ENCODE assay signal across 16 mouse cellular contexts in the genomic region with DNA sequence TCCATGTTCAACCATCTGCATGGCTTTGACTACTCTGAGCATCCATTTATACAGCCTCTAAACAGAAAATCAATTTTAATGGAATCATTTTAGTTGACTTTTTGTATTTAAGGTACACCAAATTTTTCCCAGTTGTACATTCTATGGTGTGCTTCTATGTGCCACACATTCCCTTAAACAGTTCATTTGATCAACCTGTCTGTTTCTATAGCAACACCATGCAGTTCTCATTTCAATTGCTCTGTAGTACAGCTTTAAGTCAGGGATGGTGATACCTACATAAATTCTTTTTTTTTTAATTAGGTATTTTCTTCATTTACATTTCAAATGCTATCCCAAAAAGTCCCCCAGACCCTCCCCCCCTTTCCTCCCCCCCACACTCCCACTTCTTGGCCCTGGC.
"Had no signal": no experiment of that assay in that cellular context is flagged by ENCODE, and none has a peak within 500 bp of the region (broad histone marks: within the 10 kb centered on the region; RNA-seq: fewer than 3 reads in every experiment).

No protein-coding gene starts in this region.

- H3K27ac ChIP-seq: neural tube, embryonic 13.5 days; neural tube, embryonic 15.5 days; stomach, embryonic 15.5 days; stomach, postnatal 0 days had no signal

- H3K4me2 ChIP-seq: neural tube, embryonic 13.5 days; neural tube, embryonic 15.5 days; stomach, embryonic 15.5 days had no signal

- H3K4me3 ChIP-seq: neural tube, embryonic 13.5 days; neural tube, embryonic 15.5 days; stomach, embryonic 15.5 days had no signal

- H3K27me3 ChIP-seq: neural tube, embryonic 13.5 days; neural tube, embryonic 15.5 days; stomach, embryonic 15.5 days had no signal

- H3K36me3 ChIP-seq: neural tube, embryonic 13.5 days; neural tube, embryonic 15.5 days; stomach, embryonic 15.5 days had no signal

- DNase-seq: retina, postnatal 1 day; right cerebral cortex, adult 18-20 months; right cerebral cortex, postnatal 14 days; right cerebral cortex, postnatal 25 days; right cerebral cortex, postnatal 4 days; spleen, adult 18-20 months; thymus, adult 18-20 months; thymus, adult 2 months; thymus, postnatal 14 days; thymus, postnatal 25 days; thymus, postnatal 36 days; thymus, postnatal 4 days had no signal

- H3K9me3 ChIP-seq: neural tube, embryonic 13.5 days; neural tube, embryonic 15.5 days; stomach, embryonic 15.5 days had no signal

- H3K4me1 ChIP-seq: neural tube, embryonic 13.5 days; neural tube, embryonic 15.5 days; stomach, embryonic 15.5 days had no signal

- H3K9ac ChIP-seq: neural tube, embryonic 13.5 days; neural tube, embryonic 15.5 days; stomach, embryonic 15.5 days had no signal
